Mouse (Mus musculus) frontal cortex, postnatal 14 days (tissue): ENCODE results near the gene Tnfrsf19.

Experiments
- DNase-seq, 2 experiments: peaks; one replicate each; pipeline ENCODE4 v3.0.0; 2022; ENCODE audit warnings: low spot score in 2 of 2

Gene Tnfrsf19

GRCm38 (mm10) chr14:61020968-61021367, 25.3 kb downstream of the Tnfrsf19 start:
- DNase-seq = no peak

GRCm38 (mm10) chr14:61019880-61020279, 26.4 kb downstream of the Tnfrsf19 start:
- DNase-seq = no peak

GRCm38 (mm10) chr14:61014544-61014943, 31.7 kb downstream of the Tnfrsf19 start:
- DNase-seq = no peak

GRCm38 (mm10) chr14:61012397-61012931, 33.8 kb downstream of the Tnfrsf19 start:
- DNase-seq = peak; percentile 65 to 84

- no peak for DNase-seq
These were observed 34.6 kb downstream of the Tnfrsf19 start for GRCm38 (mm10) chr14:61011621-61012174.

GRCm38 (mm10) chr14:61005127-61005837, 41.0 kb downstream of the Tnfrsf19 start:
- no peak for DNase-seq

- DNase-seq = no peak
These were observed 42.6 kb downstream of the Tnfrsf19 start for GRCm38 (mm10) chr14:61003676-61004075.

GRCm38 (mm10) chr14:61000072-61000471, 46.2 kb downstream of the Tnfrsf19 start:
- DNase-seq = no peak

GRCm38 (mm10) chr14:60996556-60996955, 49.7 kb downstream of the Tnfrsf19 start:
- DNase-seq = no peak

- DNase-seq = no peak
These were observed 52.8 kb downstream of the Tnfrsf19 start for GRCm38 (mm10) chr14:60993506-60993905.

GRCm38 (mm10) chr14:60993092-60993491, 53.2 kb downstream of the Tnfrsf19 start:
- no peak for DNase-seq

- DNase-seq = peak in 1 of 2 experiments; percentile 27
These were observed 54.1 kb downstream of the Tnfrsf19 start for GRCm38 (mm10) chr14:60992144-60992543.

GRCm38 (mm10) chr14:60988228-60988627, 58.1 kb downstream of the Tnfrsf19 start:
- DNase-seq = no peak

GRCm38 (mm10) chr14:60986926-60987325, 59.4 kb downstream of the Tnfrsf19 start:
- no peak for DNase-seq

GRCm38 (mm10) chr14:60985077-60985476, 61.2 kb downstream of the Tnfrsf19 start:
- no peak for DNase-seq

GRCm38 (mm10) chr14:60984266-60984665, 62.0 kb downstream of the Tnfrsf19 start:
- DNase-seq = no peak

- no peak for DNase-seq
These were observed 64.2 kb downstream of the Tnfrsf19 start for GRCm38 (mm10) chr14:60982126-60982525.

- no peak for DNase-seq
These were observed 65.9 kb downstream of the Tnfrsf19 start for GRCm38 (mm10) chr14:60980244-60980887.

- no peak for DNase-seq
These were observed 68.2 kb downstream of the Tnfrsf19 start for GRCm38 (mm10) chr14:60978129-60978528.

GRCm38 (mm10) chr14:60976231-60976630, 70.1 kb downstream of the Tnfrsf19 start:
- DNase-seq = no peak

- DNase-seq = no peak
These were observed 70.6 kb downstream of the Tnfrsf19 start for GRCm38 (mm10) chr14:60975736-60976135.

- no peak for DNase-seq
These were observed 75.3 kb downstream of the Tnfrsf19 start for GRCm38 (mm10) chr14:60970961-60971360.

- no peak for DNase-seq
These were observed 80.2 kb downstream of the Tnfrsf19 start for GRCm38 (mm10) chr14:60966061-60966460.
